Mouse (Mus musculus): ENCODE measurements around the gene 5730409E04Rik.

The 5730409E04Rik gene

DNA sequence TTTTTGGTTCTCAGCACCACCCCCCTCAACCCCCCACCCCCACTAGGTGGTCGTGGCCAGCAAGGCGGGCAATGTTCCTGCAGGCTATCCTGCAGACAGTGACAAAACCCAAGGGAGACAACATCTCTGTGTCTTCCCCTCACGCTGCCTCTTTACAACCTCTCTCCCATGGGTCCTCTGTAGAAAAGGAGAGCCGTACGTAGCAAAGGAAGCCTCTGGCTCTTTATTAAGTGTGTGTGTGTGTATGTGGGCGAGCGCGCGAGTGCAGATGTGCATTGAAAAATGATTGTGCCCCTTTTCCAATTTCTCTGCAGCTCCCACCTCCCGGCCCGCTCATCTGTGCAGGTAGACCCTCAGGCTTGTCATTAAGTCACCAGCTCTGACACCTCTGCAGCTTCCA, 26.7 kb downstream of the 5730409E04Rik start:
- DNase-seq (ENCODE audit: low read depth, low spot score) = no peak

DNA sequence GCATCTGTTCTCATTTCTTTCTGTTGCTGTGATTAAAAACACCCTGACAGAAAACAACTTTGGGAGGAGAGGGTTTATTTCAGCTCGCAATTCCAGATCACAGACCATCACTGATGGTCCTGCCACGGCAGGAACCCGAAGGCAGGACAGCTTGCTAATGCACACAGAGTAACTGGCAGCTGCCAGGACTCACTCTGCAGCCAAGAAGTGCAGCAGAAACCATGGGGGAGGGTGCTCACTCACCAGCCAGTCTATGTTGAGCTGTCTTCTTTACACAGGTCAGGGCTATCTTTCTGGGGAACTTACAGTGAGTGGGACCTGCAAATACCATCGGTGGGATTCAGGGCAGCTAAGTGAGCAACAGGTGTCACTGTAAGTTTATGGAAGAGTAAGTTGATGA, 27.8 kb downstream of the 5730409E04Rik start:
- DNase-seq (ENCODE audit: low read depth, low spot score) = no peak

DNA sequence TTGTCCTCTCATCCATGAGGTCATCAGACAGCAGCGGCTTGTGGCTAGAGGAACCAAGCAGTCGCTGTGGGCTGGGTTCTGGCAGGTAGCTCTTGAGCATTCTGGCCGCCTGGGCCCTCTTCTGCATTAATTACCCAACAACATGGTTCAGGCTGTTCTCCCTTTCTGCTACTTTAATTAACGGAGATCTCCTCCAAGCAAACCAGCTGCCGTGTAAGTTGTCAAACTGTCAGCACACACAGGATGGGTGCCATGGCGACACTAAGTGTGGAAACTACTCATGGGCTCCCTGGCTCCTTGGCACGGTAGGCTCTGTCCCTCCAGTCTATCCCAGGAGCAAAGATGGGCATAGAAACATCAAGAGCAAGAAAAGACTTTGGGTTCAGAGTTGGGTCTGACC, 29.7 kb downstream of the 5730409E04Rik start:
- DNase-seq (ENCODE audit: low read depth, low spot score) = no peak

DNA sequence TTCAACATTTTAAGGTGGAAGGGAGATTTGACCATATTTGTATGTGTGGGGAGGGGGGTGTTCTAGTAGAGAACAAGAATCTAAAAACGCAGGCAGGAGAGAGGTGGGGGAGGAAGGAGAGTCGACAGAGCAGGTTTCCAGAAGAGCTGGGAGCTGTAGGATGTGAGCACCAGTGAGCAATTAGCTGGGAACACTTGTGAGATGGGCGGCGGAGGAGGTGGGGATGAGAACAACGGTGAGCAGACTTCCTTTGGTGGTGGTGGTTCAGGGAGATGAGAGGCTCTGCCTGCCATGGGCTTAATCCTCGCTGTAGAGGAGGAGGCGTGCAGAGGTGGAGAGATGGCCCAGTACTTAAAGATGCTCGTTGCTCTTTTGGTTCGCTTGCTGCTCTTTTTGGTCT, 32.3 kb downstream of the 5730409E04Rik start:
- DNase-seq (ENCODE audit: low read depth, low spot score) = no peak

DNA sequence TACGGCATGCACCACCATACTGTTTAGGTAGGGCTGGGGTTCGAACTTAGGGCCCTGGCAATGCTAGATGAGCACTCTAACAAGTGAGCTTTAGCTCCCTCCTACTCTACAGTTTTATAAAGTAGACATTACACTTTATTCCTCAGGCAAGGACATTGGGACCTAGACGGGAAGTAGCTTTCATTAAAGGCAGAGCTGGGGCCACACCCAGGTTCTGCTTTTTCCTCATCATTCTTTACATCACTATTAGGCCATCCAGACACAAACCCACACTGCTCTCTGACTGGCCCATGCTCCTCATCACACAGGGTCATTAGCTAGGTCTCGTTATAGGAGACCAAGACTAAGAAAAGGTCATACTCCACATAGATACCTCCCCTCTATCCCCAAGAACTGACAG, 34.2 kb downstream of the 5730409E04Rik start:
- no peak for DNase-seq (ENCODE audit: low read depth, low spot score)

DNA sequence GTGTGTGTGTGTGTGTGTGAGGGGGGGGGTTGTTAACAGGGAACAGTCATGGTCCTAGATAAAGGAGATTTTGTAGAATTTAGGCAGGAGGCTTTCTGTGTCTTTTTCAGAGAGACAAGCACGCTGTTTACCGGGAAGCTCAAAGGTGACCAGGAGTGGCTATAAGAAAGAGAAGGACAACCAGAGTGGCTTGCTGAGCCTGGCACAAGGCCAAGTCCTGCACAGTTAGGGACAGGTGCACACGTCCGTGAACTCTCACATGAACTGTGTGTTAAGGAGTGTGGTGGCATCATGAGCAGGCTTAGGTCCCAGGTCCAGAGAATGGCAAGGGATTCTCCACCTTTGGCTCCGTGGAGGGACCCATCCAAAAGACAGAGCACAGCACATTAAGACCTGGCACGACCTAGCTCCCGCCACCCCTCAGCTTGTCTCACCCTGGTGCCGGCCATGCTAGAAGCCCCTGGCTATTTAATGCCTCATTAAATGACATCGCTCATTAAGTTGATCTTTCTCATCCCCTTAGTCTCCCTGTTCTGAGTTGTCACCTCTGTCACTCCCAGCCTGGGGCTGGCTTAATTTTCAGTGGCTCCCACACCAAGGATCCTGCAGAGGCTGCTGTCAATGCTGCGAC, 34.8 kb downstream of the 5730409E04Rik start:
- no peak for DNase-seq (ENCODE audit: low read depth, low spot score)

DNA sequence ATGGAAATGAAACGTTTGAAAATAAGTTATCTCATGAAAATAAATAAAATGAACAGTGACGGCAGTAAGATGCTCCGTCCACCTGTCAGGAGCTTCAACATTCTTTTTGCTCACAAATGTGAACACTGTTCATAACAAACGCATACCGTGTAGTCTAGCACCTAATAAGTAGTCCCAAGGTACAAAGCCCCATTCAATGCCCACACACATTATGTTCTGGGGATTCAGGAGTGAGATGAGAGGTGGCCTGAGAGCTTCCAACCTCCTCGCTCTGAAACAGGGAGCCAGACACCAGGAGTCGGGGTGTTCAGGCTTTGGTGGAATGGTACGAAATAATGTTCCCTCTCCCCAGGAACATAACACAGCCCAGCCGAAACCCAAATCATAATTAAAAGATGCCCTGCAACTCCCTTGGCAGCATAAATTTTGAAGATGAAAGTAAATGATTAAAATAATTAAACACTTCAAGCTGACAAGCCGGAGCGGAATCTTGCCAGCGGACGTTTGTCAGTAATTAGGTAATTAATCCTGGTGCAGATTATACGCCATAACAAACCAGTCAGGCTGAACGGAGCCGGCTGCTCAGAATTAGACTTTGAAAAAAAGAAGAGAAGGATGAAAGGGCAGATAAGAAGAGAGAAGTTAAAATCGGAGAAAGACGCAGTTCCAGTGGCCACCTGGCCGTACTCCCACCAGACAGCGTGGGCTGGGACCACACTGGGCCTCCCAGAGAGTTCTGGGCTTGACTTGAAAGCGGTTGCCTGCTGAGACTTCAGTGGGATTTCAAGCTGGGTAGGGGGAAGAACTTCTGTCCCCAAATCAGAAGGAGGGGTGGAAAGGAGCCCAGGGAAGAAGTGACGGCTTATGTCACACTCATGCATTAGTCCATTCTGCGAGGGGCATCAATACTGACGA, 38.6 kb downstream of the 5730409E04Rik start:
- DNase-seq (ENCODE audit: low read depth, low spot score) = no peak

DNA sequence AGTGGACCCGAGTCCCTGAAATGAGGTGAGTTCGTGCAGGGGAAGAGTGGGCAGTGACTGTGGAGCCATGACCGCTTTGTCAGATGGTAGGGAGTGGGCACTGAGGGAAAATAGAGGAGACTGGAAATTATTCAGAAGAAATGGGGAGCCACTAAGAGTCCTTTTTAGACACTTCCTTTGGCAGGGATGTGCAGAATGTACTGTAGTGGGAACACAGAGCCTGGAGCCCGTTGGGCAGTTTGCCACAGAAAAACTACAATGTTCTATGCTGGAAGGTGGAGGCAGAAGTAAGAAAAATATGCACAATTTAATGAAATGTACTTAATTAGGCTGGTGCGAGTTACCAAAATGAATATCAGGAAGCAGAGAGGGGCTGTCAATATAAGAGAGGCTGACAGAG, 43.5 kb downstream of the 5730409E04Rik start:
- DNase-seq (ENCODE audit: low read depth, low spot score) = no peak

DNA sequence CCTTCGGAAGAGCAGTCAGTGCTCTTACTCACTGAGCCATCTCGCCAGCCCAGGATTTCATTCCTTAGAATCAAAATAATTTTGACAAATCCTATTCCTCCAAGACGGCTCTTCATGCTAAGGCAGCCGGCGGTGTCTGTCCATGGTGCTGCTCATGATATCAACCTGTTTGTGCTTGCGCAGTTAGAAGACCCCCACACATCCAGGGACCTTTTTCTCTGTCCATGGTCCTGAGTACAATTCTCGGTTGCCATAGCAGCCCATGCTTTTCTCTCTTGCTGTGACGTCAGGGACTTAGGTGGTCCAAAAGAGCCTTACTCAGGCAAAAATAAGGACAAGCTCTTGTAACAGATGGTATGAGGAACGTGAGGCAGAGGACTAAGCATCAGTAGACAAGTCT, 45.7 kb downstream of the 5730409E04Rik start:
- peak; percentile 75 for DNase-seq (ENCODE audit: low read depth, low spot score)

DNA sequence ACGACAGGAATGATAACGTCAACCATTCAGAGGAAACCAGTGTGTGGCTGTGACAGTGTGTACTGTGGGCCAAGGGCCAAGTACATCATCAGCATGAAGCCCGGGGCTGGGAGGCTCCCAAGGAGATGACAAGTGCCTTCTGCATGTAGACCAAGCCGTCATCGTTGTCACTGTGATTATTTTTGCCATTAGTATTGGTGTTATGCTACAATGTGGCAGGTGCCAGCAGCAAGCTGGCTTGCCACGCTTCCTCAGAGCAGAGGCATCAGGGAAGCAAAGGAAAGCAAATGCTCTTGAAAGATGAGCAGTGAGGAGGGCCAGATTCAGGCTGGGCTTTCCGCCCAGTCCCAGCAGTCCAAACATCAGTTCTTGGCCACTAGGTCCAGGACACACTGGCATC, 51.6 kb downstream of the 5730409E04Rik start:
- no peak for DNase-seq (ENCODE audit: low read depth, low spot score)
